Mouse (Mus musculus): ENCODE data around the gene Podxl.

GRCm38 (mm10) chr6:31528339-31528738 lies 35.4 kb downstream of the Podxl start:
- TF ChIP-seq POLR2A (IDR thresholded peaks at IDR 0.05; ENCODE audit: insufficient read depth, low read depth, low read length) = no peak
- TF ChIP-seq CTCF (IDR thresholded peaks at IDR 0.05; ENCODE audit: insufficient read depth, low read depth, low read length) = no peak
